Mouse (Mus musculus) adrenal gland, postnatal 4 days (tissue): ENCODE data around the gene Sinhcaf. TPM values are rescaled to one million over a fixed set of nuclear protein-coding genes. Genes with fewer than 3 reads are reported as not detected.
"Not testable (repeated sequence)": the region's sequence is repeated elsewhere in the genome, so short reads cannot be mapped to it uniquely, and the experiment has no call there.

ENCODE experiments used
- DNase-seq, 2 experiments: peaks; one replicate each; pipeline ENCODE4 v3.0.0; 2021 to 2022; ENCODE audit warnings: low spot score in 2 of 2, mixed read lengths in 2 of 2
- long read RNA-seq, 2 experiments: library from polyadenylated mRNA; stranded (forward); transcript quantifications; one replicate each; pipeline ENCODE4 v2.0.0; 2021
- total RNA-seq, 2 experiments: library from RNA; stranded (reverse); gene quantifications; 2 replicates each; pipeline ENCODE4 v1.2.3; 2021

Sinhcaf gene
- total RNA-seq = 10 to 100 TPM; 63.4 to 80.4 TPM
- long read RNA-seq, experiment 1, transcript Sinhcaf-203 (6 exons, 906 nt) = minor isoform, 6 of 49 reads
- long read RNA-seq, experiment 1, transcript Sinhcaf-201 (6 exons, 2,697 nt) = major isoform, 25 of 49 reads
- long read RNA-seq, experiment 1, transcript Sinhcaf-202 (6 exons, 2,737 nt) = minor isoform, 6 of 49 reads
- long read RNA-seq, experiment 1, partial matches to known transcripts = 2 of 49 reads
- long read RNA-seq, experiment 1, other reads (novel, unspliced or antisense) = 10 of 49 reads
- long read RNA-seq, experiment 2, transcript Sinhcaf-203 (6 exons, 906 nt) = minor isoform, 10 of 91 reads
- long read RNA-seq, experiment 2, transcript Sinhcaf-202 (6 exons, 2,737 nt) = minor isoform, 9 of 91 reads
- long read RNA-seq, experiment 2, transcript Sinhcaf-201 (6 exons, 2,697 nt) = major isoform, 57 of 91 reads
- long read RNA-seq, experiment 2, partial matches to known transcripts = 2 of 91 reads
- long read RNA-seq, experiment 2, other reads (novel, unspliced or antisense) = 13 of 91 reads

GRCm38 (mm10) chr6:148946409-148946742, at the start of gene Sinhcaf:
Gene Sinhcaf, minus strand, starts transcription at chr6:148946467.
- peak; percentile 91 to 99 for DNase-seq

GRCm38 (mm10) chr6:148994327-148994999, 48.2 kb upstream of the Sinhcaf start:
- DNase-seq = no peak

GRCm38 (mm10) chr6:148993117-148994077, 47.1 kb upstream of the Sinhcaf start:
- no peak for DNase-seq

GRCm38 (mm10) chr6:148992373-148993116, 46.3 kb upstream of the Sinhcaf start:
- no peak for DNase-seq

- DNase-seq = no peak
These were observed 45.5 kb upstream of the Sinhcaf start for GRCm38 (mm10) chr6:148991660-148992372.

GRCm38 (mm10) chr6:148989792-148990491, 43.7 kb upstream of the Sinhcaf start:
- not testable (repeated sequence) for DNase-seq

- no peak for DNase-seq
These were observed 39.7 kb upstream of the Sinhcaf start for GRCm38 (mm10) chr6:148986003-148986402.

GRCm38 (mm10) chr6:148980495-148980894, 34.2 kb upstream of the Sinhcaf start:
- DNase-seq = no peak

GRCm38 (mm10) chr6:148975096-148975495, 28.8 kb upstream of the Sinhcaf start:
- DNase-seq = no peak

- no peak for DNase-seq
These were observed 26.6 kb upstream of the Sinhcaf start for GRCm38 (mm10) chr6:148972891-148973290.

- DNase-seq = no peak
These were observed 26.0 kb upstream of the Sinhcaf start for GRCm38 (mm10) chr6:148972059-148972848.

- DNase-seq = no peak
These were observed 25.2 kb upstream of the Sinhcaf start for GRCm38 (mm10) chr6:148971385-148971940.

- no peak for DNase-seq
These were observed 15.0 kb upstream of the Sinhcaf start for GRCm38 (mm10) chr6:148961285-148961684.

- DNase-seq = no peak
These were observed 13.4 kb upstream of the Sinhcaf start for GRCm38 (mm10) chr6:148959540-148960238.

GRCm38 (mm10) chr6:148958712-148959111, 12.4 kb upstream of the Sinhcaf start:
- DNase-seq = no peak

GRCm38 (mm10) chr6:148957046-148957445, 10.8 kb upstream of the Sinhcaf start:
- DNase-seq = no peak

- no peak for DNase-seq
These were observed 9.6 kb upstream of the Sinhcaf start for GRCm38 (mm10) chr6:148955641-148956420.
